Mouse (Mus musculus): Measurements from ENCODE around the gene Bdkrb1.
A peak's percentile ranks its signal among the peaks of the same experiment; 100 is the strongest.

The Bdkrb1 gene

GRCm38 (mm10) chr12:105598503-105598902 lies 4.4 kb upstream of the Bdkrb1 start:
- no peak for DNase-seq (ENCODE audit: low spot score)

DNA sequence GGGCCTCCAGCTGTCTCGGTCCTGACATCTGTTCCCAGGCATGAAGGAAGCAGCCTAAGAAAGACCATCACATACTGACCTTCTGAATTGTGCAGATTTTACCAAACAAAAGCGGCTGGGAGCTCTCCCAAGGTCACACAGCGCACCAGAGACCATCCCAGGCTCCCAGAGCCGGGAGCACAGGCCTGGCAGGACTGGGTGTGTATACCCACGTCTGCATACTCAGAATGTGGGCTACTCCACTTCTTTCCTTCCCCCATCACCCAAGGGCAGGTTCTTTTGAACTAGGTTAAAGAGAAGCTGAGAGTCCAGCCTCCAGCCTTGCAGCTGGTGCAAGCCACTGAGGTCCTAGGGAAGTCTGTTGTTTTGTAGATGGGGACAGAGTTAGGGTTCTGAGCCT lies 3.8 kb upstream of the Bdkrb1 start:
- no peak for DNase-seq (ENCODE audit: low spot score)

DNA sequence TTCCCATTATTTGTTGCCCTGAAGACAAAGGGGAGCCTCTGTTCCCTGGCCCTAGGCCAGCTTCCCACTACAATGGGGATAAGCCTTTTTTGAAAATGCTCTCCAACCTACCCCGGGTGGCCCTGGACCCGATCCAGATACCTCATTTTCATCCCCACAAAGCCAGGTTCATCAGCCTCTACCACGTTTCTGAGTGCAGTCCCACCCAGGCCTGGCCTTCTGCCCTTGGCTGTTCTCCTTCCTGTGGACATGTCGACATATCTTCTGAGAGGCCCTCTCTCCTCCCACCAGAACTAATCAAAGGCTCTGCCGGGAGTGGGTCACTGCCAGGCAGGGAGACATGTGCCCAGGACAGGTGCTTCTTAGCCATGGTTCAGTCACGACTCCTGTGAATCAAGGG lies 1.3 kb upstream of the Bdkrb1 start:
- DNase-seq (ENCODE audit: low spot score): no peak

GRCm38 (mm10) chr12:105603904-105604303 lies 1.0 kb downstream of the Bdkrb1 start:
- DNase-seq (ENCODE audit: low spot score): no peak

DNA sequence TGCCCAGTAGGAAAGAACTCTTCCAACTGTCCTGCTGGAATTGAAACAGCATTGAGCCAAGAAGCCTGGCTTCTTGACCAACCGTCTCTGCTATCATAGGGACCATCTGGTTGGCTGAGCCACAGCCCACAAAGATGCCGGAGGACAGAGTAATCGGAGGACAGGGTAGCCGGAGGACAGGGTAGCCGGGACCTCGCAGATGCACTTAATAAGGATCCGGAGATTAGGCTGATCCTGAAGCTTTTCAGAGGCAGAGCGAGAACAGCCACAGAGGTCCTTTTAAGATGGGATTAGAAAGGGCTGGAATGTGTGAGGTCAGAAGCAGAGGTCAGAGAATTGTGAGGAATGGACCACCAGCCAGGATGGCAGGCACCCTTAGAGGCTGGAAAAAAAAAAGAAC lies 2.3 kb downstream of the Bdkrb1 start:
- DNase-seq (ENCODE audit: low spot score): peak; percentile 49

DNA sequence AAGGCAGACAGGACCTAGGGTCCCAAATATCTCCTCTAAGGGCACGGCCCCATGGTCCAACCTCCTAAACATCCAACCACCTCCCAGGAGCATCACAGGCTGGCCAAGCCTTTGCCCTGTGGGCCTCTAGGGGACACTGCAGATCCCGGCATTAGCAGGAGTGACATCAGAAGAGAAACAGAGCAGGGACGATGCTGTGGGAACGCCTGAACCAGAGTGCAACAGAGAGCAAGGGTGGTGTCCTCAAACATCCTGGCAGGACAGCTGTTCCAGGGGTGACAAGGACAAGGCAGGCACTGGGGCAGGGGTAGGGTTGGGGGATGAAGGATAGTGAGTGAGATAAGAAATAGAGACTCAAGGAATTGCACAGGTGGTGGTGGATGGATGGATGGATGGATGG lies 4.0 kb downstream of the Bdkrb1 start:
- DNase-seq (ENCODE audit: low spot score): no peak

DNA sequence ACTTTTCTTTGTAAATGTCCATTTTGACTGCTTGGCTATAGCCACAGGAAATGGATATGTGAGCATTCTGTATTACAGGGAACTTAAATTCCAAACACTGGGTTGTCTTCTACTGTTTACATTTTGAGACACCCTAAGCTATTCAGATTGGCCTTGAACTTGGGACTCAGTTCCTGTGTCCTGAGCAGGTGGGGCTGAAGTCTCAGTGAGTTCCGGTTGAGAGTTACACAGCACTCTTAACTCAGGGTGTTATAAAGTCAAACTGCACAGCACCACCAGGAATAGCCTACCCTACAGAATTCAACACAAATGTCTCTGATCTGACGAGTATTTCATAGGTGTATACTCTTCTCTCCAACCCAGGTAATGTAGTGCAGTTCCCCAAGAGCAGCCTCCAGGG lies 8.2 kb downstream of the Bdkrb1 start:
- DNase-seq (ENCODE audit: low spot score): no peak

DNA sequence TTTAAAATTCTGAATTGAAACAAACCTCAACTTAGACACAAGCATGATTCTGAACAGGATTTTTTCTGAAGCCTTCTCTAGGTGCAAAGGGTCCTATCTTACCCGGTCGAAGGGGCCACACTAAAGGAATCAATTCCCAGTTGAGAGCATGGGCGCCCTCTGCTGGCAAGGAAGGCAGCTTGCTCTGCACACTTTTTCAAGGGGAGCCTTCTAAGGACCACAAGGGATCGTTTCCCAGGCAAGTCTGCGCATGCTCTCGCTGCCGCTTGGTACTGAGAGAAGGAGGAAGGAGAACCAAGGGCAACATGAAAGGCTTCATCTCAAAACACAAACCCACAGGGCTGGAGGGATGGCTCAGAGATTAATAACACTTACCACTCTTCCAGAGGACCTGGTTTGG lies 8.9 kb downstream of the Bdkrb1 start:
- DNase-seq (ENCODE audit: low spot score): peak; percentile 41

DNA sequence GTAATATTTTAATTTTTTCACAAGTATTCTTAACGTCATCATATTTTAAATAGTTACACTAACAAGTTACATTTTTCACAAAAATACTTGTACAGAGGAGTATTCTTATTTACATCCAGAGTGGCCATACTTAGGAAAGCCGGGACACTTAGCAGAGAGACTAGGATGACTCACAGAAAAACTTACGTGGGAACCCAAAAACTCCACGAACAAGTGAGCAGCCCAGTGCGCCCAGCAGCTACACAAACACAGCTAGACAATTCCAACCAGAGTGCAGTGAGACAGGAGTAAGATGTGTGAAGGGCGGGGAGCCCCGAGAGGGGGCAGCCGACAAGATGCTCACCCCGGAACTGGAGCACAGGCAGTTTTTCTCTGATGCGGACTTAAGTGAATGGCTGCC lies 10.7 kb downstream of the Bdkrb1 start:
- no peak for DNase-seq (ENCODE audit: low spot score)

GRCm38 (mm10) chr12:105622048-105622447 lies 19.2 kb downstream of the Bdkrb1 start:
- no peak for DNase-seq (ENCODE audit: low spot score)

DNA sequence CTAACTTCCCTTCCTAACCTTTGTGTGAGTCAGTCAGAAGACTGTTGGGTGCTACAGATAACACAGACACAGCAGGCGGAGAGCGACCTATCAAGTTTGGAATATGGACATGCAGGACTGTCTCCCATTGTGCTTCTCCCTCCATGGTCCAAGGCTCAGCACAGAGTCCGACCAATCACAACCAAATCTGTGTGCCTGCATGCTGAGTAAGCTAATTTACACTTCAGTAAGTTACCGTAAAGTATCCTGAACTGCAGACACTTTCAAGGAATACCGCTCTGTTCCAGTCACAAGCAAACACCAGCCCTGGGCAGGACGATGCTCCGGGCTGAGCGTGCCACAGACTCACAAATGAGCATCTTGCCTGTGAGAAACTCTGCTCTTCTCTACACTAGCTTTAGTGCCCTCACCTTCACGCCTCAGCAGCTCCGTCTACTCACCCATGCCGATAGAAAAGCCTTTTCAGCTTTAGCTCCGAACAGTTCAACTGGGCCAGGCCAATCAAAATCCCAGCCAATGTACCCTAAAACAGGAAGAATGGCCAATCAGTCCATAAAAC lies 20.2 kb downstream of the Bdkrb1 start:
- DNase-seq (ENCODE audit: low spot score): no peak

GRCm38 (mm10) chr12:105625798-105626197 lies 22.9 kb downstream of the Bdkrb1 start:
- no peak for DNase-seq (ENCODE audit: low spot score)

DNA sequence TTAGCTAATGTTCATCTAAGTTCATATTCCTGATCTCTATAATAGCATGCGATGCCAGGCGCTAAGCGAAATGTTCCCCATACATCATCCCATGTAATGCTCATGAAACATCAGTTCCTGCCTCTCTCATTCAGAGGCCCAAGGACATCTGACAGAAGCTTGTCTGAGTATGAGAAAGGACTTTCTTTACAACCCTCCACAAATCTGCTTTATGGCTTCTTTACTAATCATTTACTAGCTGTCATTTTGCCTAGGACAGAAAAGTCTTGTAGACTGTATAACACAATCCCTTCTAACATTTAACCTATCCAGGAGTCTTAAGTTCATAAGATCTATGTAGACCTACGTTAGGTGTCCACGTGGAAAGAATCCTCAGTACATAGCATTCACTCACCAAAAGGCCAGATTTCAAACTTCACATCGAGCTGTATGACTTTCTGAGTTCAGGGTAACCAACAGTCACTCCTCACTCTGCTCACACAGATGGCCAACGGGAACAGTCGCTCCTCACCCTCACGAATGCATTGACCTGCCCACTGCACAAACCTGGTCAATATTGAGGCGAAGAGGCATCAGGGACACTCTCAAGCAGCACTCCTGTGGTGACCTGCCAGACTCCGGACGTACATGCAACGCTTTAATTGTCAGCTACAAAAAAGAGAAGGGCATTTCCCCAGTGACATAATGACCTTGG lies 31.6 kb downstream of the Bdkrb1 start:
- DNase-seq (ENCODE audit: low spot score): no peak

DNA sequence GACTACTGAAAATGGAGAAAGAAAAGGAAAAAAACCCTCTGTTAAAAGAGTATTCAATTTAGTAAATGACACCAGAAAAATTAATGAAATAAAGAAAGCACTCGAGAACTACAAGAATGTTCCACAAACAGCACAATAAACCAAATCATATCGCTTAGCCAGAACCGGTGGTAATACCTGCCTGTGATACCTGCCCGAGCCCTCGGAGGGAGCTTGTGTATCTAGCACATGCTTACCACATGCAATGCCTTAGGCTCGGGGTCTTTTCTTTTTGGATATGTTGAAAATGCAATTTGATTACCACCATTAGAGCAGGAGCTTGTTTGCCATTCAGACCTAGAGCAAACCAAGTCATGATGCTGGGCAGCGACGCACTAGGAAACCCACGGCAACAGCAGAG lies 33.7 kb downstream of the Bdkrb1 start:
- DNase-seq (ENCODE audit: low spot score): no peak

GRCm38 (mm10) chr12:105637554-105637953 lies 34.7 kb downstream of the Bdkrb1 start:
- DNase-seq (ENCODE audit: low spot score): no peak

DNA sequence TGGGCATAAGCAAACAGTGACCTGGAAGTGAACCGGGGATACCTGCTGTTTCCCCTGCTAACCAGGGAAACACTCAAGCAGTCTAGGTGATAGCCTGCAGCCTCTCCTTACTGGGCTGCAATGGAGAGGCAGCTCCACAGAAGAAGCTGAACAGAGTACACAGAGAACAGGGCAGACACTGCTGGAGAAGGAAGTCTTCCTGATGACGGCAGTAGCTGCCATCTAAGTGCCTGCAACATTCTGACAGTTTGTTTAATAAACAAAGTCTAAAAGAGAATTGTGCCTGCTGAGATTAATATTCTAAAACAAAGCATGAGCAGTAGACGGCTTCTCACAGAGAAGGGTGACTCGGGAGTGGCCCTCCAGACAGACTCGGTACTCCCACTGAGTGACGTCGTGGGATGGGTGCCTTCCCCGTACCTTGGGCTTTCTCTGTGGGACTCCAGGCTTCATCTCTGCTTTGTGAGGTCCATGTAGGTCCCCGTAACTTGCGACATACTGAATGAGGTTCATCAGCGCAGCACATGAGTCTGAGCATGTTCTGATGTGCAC lies 40.0 kb downstream of the Bdkrb1 start:
- no peak for DNase-seq (ENCODE audit: low spot score)
